Mouse (Mus musculus) embryonic facial prominence, embryonic 14.5 days (tissue): ENCODE measurements at regions not wholly inside any gene's neighbourhood (a gene's known extent, or its start where the extent isn't known, plus 50 kb on each side); places are given as distances from the start of the nearest gene placed in this dataset.
A peak's percentile ranks its signal among the peaks of the same experiment; 100 is the strongest.

ENCODE experiments used
- ATAC-seq: fragments of 200-750 bp; cut with Nextera tagmentation; 2 replicates; pipeline ENCODE4 v1.8.0; 2017; ENCODE audit warnings: low read depth, moderate number of reproducible peaks, moderate TSS enrichment
- DNase-seq: peaks from one replicate; pipeline ENCODE4 v3.0.0-alpha.2; 2015; ENCODE audit warnings: low spot score
- H3K27ac ChIP-seq: fragments of 300-500 bp; sonication (generic); replicated peaks from 2 replicates; pipeline ENCODE4 v1.5.1; 2014; ENCODE audit warnings: low read depth, mild to moderate bottlenecking, low read length, moderate library complexity
- H3K27me3 ChIP-seq: fragments of 300-500 bp; sonication (generic); replicated peaks from 2 replicates; pipeline ENCODE4 v1.6.1; 2014; ENCODE audit warnings: low read length; ENCODE audit not compliant: control insufficient read depth, insufficient read depth
- H3K36me3 ChIP-seq: fragments of 300-500 bp; sonication (generic); 2 replicates; pipeline ENCODE4 v1.6.1; 2014; ENCODE audit warnings: low read length, mixed read lengths; ENCODE audit not compliant: control insufficient read depth, insufficient read depth
- H3K4me1 ChIP-seq: fragments of 300-500 bp; sonication (generic); 2 replicates; pipeline ENCODE4 v1.6.1; 2014; ENCODE audit warnings: antibody characterized with exemption, low read length; ENCODE audit not compliant: control insufficient read depth, insufficient read depth
- H3K4me2 ChIP-seq: fragments of 300-500 bp; sonication (generic); 2 replicates; pipeline ENCODE4 v1.6.1; 2014; ENCODE audit warnings: low read depth, mild to moderate bottlenecking, low read length, moderate library complexity, mixed read lengths
- H3K4me3 ChIP-seq: fragments of 300-500 bp; sonication (generic); 2 replicates; pipeline ENCODE4 v1.5.1; 2014; ENCODE audit warnings: low read depth, mild to moderate bottlenecking, low read length
- H3K9ac ChIP-seq: fragments of 300-500 bp; sonication (generic); 2 replicates; pipeline ENCODE4 v1.6.1; 2014; ENCODE audit warnings: low read depth, mild to moderate bottlenecking, low read length, moderate library complexity, mixed read lengths
- H3K9me3 ChIP-seq: fragments of 300-500 bp; sonication (generic); 2 replicates; pipeline ENCODE4 v1.6.1; 2016; ENCODE audit warnings: low read length; ENCODE audit not compliant: control insufficient read depth
- WGBS: fragments of 180-500 bp; shearing (Covaris S2); extraction: QIAGEN DNeasy Blood & Tissue Kit; methylation state at CpG from one replicate; pipeline ENCODE4 v1.1.7; 2014; 5-methylcytosine and 5-hydroxymethylcytosine counted together

GRCm38 (mm10) chr2:78050542-78050941 is 104.4 kb upstream of the Cwc22 start:
- no peak for DNase-seq
- ATAC-seq: no peak
- H3K4me3 ChIP-seq: no peak overlapping the region
- peaks cover 6% of the 10 kb centered on the region; the same call in 1 of the 2 replicates for H3K4me1 ChIP-seq
- WGBS: 93% methylated on average over 7 of the region's 7 CpGs
- peaks cover 4% of the 10 kb centered on the region; the same call in 1 of the 2 replicates for H3K27me3 ChIP-seq
- H3K27ac ChIP-seq: no peak overlapping the region
- no peaks in the 10 kb centered on the region for H3K9me3 ChIP-seq
- no peak overlapping the region for H3K9ac ChIP-seq
- no peaks in the 10 kb centered on the region for H3K36me3 ChIP-seq
- H3K4me2 ChIP-seq: no peak overlapping the region

- Histone ChIP-seq H3K9me3 (no peaks in the 10 kb centered on the region), H3K9ac (no peak overlapping the region), H3K4me3 (peak overlapping the region; percentile 13; the same call in 1 of the 2 replicates), H3K4me2 (peak overlapping the region; percentile 45), H3K27me3 (peaks cover 4% of the 10 kb centered on the region; the same call in 1 of the 2 replicates), H3K4me1 (peaks cover 6% of the 10 kb centered on the region; the same call in 1 of the 2 replicates), H3K36me3 (no peaks in the 10 kb centered on the region), H3K27ac (no peak overlapping the region)
- DNase-seq: peak; percentile 89
- ATAC-seq: peak; percentile 62
- 21% methylated on average over 8 of the region's 8 CpGs for WGBS
Measured at GRCm38 (mm10) chr2:78049248-78049874, 103.2 kb upstream of the Cwc22 start.

GRCm38 (mm10) chr2:78048706-78049055 is 102.5 kb upstream of the Cwc22 start:
- ATAC-seq (0 out of 2 replicates have a peak, but pooled peaks have one; percentile 16), DNase-seq (no peak)
- peak overlapping the region; percentile 45 for H3K4me2 ChIP-seq
- no peaks in the 10 kb centered on the region for H3K9me3 ChIP-seq
- no peaks in the 10 kb centered on the region for H3K36me3 ChIP-seq
- peak overlapping the region; percentile 13; the same call in 1 of the 2 replicates for H3K4me3 ChIP-seq
- H3K9ac ChIP-seq: no peak overlapping the region
- peaks cover 4% of the 10 kb centered on the region; the same call in 1 of the 2 replicates for H3K27me3 ChIP-seq
- no peak overlapping the region for H3K27ac ChIP-seq
- H3K4me1 ChIP-seq: peaks cover 6% of the 10 kb centered on the region; the same call in 1 of the 2 replicates
- WGBS: 62% methylated on average over 6 of the region's 6 CpGs

GRCm38 (mm10) chr2:78048030-78048705 is 102.0 kb upstream of the Cwc22 start:
- Histone ChIP-seq H3K4me3 (no peak overlapping the region), H3K27me3 (peaks cover 4% of the 10 kb centered on the region; the same call in 1 of the 2 replicates), H3K4me1 (peaks cover 6% of the 10 kb centered on the region; the same call in 1 of the 2 replicates), H3K27ac (no peak overlapping the region), H3K36me3 (no peaks in the 10 kb centered on the region), H3K4me2 (peak overlapping the region; percentile 45), H3K9ac (no peak overlapping the region), H3K9me3 (no peaks in the 10 kb centered on the region)
- ATAC-seq: peak; percentile 62; the same call in 1 of the 2 replicates
- DNase-seq: peak; percentile 84
- 38% methylated on average over 11 of the region's 11 CpGs for WGBS

- ATAC-seq (no peak), DNase-seq (no peak)
- Histone ChIP-seq H3K9me3 (no peaks in the 10 kb centered on the region), H3K4me1 (no peaks in the 10 kb centered on the region), H3K27ac (no peak overlapping the region), H3K36me3 (no peaks in the 10 kb centered on the region), H3K4me2 (no peak overlapping the region), H3K4me3 (no peak overlapping the region), H3K9ac (no peak overlapping the region), H3K27me3 (no peaks in the 10 kb centered on the region)
- WGBS: 73% methylated on average over 2 of the region's 2 CpGs
Measured at GRCm38 (mm10) chr2:78027319-78027718, 81.1 kb upstream of the Cwc22 start.

- Histone ChIP-seq H3K9me3 (no peaks in the 10 kb centered on the region), H3K9ac (no peak overlapping the region), H3K27ac (no peak overlapping the region), H3K27me3 (no peaks in the 10 kb centered on the region), H3K4me3 (no peak overlapping the region), H3K4me1 (no peaks in the 10 kb centered on the region; the same call in 1 of the 2 replicates), H3K4me2 (no peak overlapping the region), H3K36me3 (no peaks in the 10 kb centered on the region)
- DNase-seq (peak; percentile 51), ATAC-seq (no peak)
- WGBS: 32% methylated on average over 6 of the region's 6 CpGs
Measured at GRCm38 (mm10) chr2:78026808-78027207, 80.6 kb upstream of the Cwc22 start.

GRCm38 (mm10) chr2:78025651-78026435 is 79.7 kb upstream of the Cwc22 start:
- no peak overlapping the region for H3K27ac ChIP-seq
- no peaks in the 10 kb centered on the region for H3K27me3 ChIP-seq
- WGBS: 59% methylated on average over 16 of the region's 16 CpGs
- no peak for ATAC-seq
- H3K9me3 ChIP-seq: no peaks in the 10 kb centered on the region
- H3K9ac ChIP-seq: no peak overlapping the region
- no peak overlapping the region for H3K4me3 ChIP-seq
- DNase-seq: no peak
- no peaks in the 10 kb centered on the region; the same call in 1 of the 2 replicates for H3K4me1 ChIP-seq
- no peak overlapping the region for H3K4me2 ChIP-seq
- H3K36me3 ChIP-seq: no peaks in the 10 kb centered on the region

- no peaks in the 10 kb centered on the region for H3K36me3 ChIP-seq
- H3K4me2 ChIP-seq: no peak overlapping the region
- H3K4me1 ChIP-seq: no peaks in the 10 kb centered on the region; the same call in 1 of the 2 replicates
- H3K27me3 ChIP-seq: no peaks in the 10 kb centered on the region
- no peak overlapping the region for H3K9ac ChIP-seq
- H3K27ac ChIP-seq: no peak overlapping the region
- no peak for ATAC-seq
- 79% methylated on average over 1 of the region's 1 CpGs for WGBS
- DNase-seq: no peak
- H3K9me3 ChIP-seq: no peaks in the 10 kb centered on the region
- no peak overlapping the region for H3K4me3 ChIP-seq
Measured at GRCm38 (mm10) chr2:78024981-78025565, 78.9 kb upstream of the Cwc22 start.
